Comparison of ENCODE assay signal across 8 mouse cellular contexts in genomic region chr3:90412312-90413010, GRCm38 (mm10). TPM values are rescaled to one million over a fixed set of nuclear protein-coding genes. Genes with fewer than 3 reads are reported as not detected.
DNase-seq lines count a peak whose midpoint lies in the region; ATAC-seq and TF ChIP-seq lines count a peak whose summit lies in the region.

No protein-coding gene starts in this region.

- no peak overlapping the region for H3K27ac ChIP-seq in kidney, adult 2 months (ENCODE audit: insufficient read depth, low read depth, low read length)
- no peak overlapping the region for H3K27ac ChIP-seq in liver, embryonic 16.5 days (ENCODE audit: low read length)

- TF ChIP-seq POLR2A in kidney, adult 2 months (IDR thresholded peaks at IDR 0.05; ENCODE audit: low read depth, low read length) = no peak

- WGBS in kidney, adult 2 months = 35% methylated on average over 5 of the region's 5 CpGs
- 41% methylated on average over 5 of the region's 5 CpGs for WGBS in liver, embryonic 16.5 days (ENCODE audit: insufficient replicate concordance)

- no peaks in the 10 kb centered on the region for H3K27me3 ChIP-seq in kidney, adult 2 months (replicated peaks; ENCODE audit: control insufficient read depth, insufficient read depth, low read length)
- no peaks in the 10 kb centered on the region for H3K27me3 ChIP-seq in liver, embryonic 16.5 days (ENCODE audit: control insufficient read depth, insufficient read depth, low read depth, low read length)

- H3K4me1 ChIP-seq in kidney, adult 2 months (ENCODE audit: control insufficient read depth, insufficient read depth, low read length) = no peaks in the 10 kb centered on the region
- H3K4me1 ChIP-seq in liver, embryonic 16.5 days (ENCODE audit: control insufficient read depth, low read depth, low read length) = no peaks in the 10 kb centered on the region

- H3K4me2 ChIP-seq in liver, embryonic 16.5 days (ENCODE audit: low read depth, low read length) = no peak overlapping the region

- ATAC-seq in liver, embryonic 16.5 days (ENCODE audit: low read depth) = 0 out of 2 replicates have a peak, but pooled peaks have one; percentile 45

- H3K9me3 ChIP-seq in liver, embryonic 16.5 days (replicated peaks; ENCODE audit: control insufficient read depth, low read length) = no peaks in the 10 kb centered on the region

- H3K36me3 ChIP-seq in kidney, adult 2 months (ENCODE audit: control insufficient read depth, insufficient read depth, low read length) = peaks cover 8% of the 10 kb centered on the region; the same call in 1 of the 2 replicates
- H3K36me3 ChIP-seq in liver, embryonic 16.5 days (ENCODE audit: control insufficient read depth, insufficient read depth) = peaks cover 7% of the 10 kb centered on the region

- peak; percentile 92 for TF ChIP-seq CTCF in kidney, adult 2 months (conservative IDR thresholded peaks at IDR 0.05; ENCODE audit: insufficient read depth, insufficient read length, low read depth, low read length)

- no peak overlapping the region for H3K4me3 ChIP-seq in kidney, adult 2 months (ENCODE audit: insufficient read depth, low read depth, low read length)
- H3K4me3 ChIP-seq in liver, embryonic 16.5 days (ENCODE audit: low read depth, low read length) = no peak overlapping the region

- DNase-seq in B cell, adult 2 months = peak; percentile 77 to 80
- DNase-seq in R1 (ENCODE audit: low read depth, low spot score) = peak; percentile 48
- peak; percentile 84 to 85 for DNase-seq in cerebellum, postnatal 14 days
- peak; percentile 51 for DNase-seq in gastrocnemius, postnatal 25 days
- peak; percentile 79 for DNase-seq in kidney, adult 2 months
- DNase-seq in ovary, postnatal 10 days (ENCODE audit: low spot score) = peak; percentile 56
- DNase-seq in thymus, postnatal 10 days (ENCODE audit: low spot score in 2 of 2) = peak; percentile 15 to 67

- H3K9ac ChIP-seq in liver, embryonic 16.5 days (ENCODE audit: low read depth, low read length) = no peak overlapping the region

RNA-seq across cellular contexts. Expression of gene Ints3, which starts 21.0 kb away (rescaled TPM):
- total RNA-seq in gastrocnemius, postnatal 25 days (2021) = 10 to 100 TPM; 14.5 to 15.9 TPM
- 22.9 and 23.6 TPM in 2 replicates for polyA plus RNA-seq in kidney, adult 2 months (2012; rRNA removed)
- 6.7 and 7.2 TPM in 2 replicates for polyA plus RNA-seq in liver, embryonic 16.5 days (2015; fragmentation: Nextera tagmentation; extraction: Ambion mirVana)

RNA-seq across cellular contexts. Expression of gene Slc27a3, which starts 22.7 kb away (rescaled TPM):
- total RNA-seq in gastrocnemius, postnatal 25 days (2021) = 1 to 10 TPM; 1.5 to 1.7 TPM
- 12.9 and 16.2 TPM in 2 replicates for polyA plus RNA-seq in kidney, adult 2 months (2012; rRNA removed)
- 1.1 and 1.5 TPM in 2 replicates for polyA plus RNA-seq in liver, embryonic 16.5 days (2015; fragmentation: Nextera tagmentation; extraction: Ambion mirVana)

RNA-seq across cellular contexts. Expression of gene Npr1, which starts 53.2 kb away (rescaled TPM):
- 10 to 100 TPM in 1 of 2 experiments, 1 to 10 TPM in 1; 7.7 to 10.8 TPM for total RNA-seq in gastrocnemius, postnatal 25 days (2021)
- polyA plus RNA-seq in kidney, adult 2 months (2012; rRNA removed) = 51.4 and 55.4 TPM in 2 replicates
- 4.1 and 4.3 TPM in 2 replicates for polyA plus RNA-seq in liver, embryonic 16.5 days (2015; fragmentation: Nextera tagmentation; extraction: Ambion mirVana)
